In the genomic region with DNA sequence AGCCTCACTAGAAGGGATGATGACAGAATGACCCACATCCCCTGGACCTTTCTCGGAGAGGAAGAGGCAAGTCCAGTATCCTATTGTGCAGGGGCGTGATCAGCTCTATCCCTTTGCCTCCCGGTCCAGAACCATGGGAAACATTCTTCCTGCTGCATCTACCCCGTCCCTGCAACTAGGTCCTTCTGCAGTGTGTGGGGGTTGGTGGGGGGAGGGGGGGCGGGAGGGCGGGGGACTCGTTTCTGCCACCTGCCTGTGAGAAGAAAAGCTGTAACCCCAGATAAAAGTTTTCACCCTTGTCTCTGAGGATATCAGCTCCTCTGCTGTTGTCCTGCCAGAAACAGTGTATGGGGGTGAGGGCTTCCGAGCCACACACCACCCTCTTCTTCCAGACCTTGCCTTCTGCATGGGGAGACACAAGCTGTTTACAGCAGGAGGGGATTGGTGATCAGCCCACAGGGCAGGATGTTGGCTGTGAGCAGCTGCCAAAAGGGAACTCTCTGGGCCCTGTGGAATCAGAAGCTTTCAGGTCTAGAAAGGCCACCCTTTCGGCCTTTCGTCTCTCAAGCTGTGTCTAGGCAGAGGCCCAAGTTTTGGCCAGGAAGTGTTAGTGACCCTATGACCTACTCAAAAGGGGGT, we compare ENCODE assay signal across 9 mouse cellular contexts. TPM values are rescaled to one million over a fixed set of nuclear protein-coding genes. Genes with fewer than 3 reads are reported as not detected.
DNase-seq lines count a peak whose midpoint lies in the region; ATAC-seq lines count a peak whose summit lies in the region.
"Had no signal": no experiment of that assay in that cellular context is flagged by ENCODE, and none has a peak within 500 bp of the region (broad histone marks: within the 10 kb centered on the region; RNA-seq: fewer than 3 reads in every experiment).

No protein-coding gene starts in this region.

- ATAC-seq in embryonic facial prominence, embryonic 12.5 days (ENCODE audit: insufficient number of reproducible peaks, insufficient read depth, low FRiP score, low TSS enrichment) = 0 out of 2 replicates have a peak, but pooled peaks have one; percentile 17
- ATAC-seq in hematopoietic stem cell, adult 5-6 weeks (replicated peaks in 1 of 2; ENCODE audit: insufficient read depth in 1 of 2, low FRiP score in 2 of 2, low TSS enrichment in 1 of 2, low read depth in 1 of 2, poor library complexity in 2 of 2, severe bottlenecking in 2 of 2) = peak; percentile 30 to 34; a peak in 2 of 4 replicates
- ATAC-seq in limb, embryonic 13.5 days (ENCODE audit: low FRiP score, low read depth) = no peak; the same call in 1 of the 2 replicates
- ATAC-seq in midbrain, embryonic 14.5 days (ENCODE audit: low FRiP score, low TSS enrichment) = no peak
- ATAC-seq in inflammation-experienced regulatory T-cells, adult 6 months = no peak

- H3K36me3 ChIP-seq in embryonic facial prominence, embryonic 12.5 days = no peaks in the 10 kb centered on the region
- H3K36me3 ChIP-seq in limb, embryonic 13.5 days = no peaks in the 10 kb centered on the region
- no peaks in the 10 kb centered on the region for H3K36me3 ChIP-seq in midbrain, embryonic 14.5 days (ENCODE audit: control insufficient read depth, insufficient read depth, low read length)

- H3K9ac ChIP-seq in embryonic facial prominence, embryonic 12.5 days = peak overlapping the region; percentile 47
- H3K9ac ChIP-seq in limb, embryonic 13.5 days = peak overlapping the region; percentile 63; the same call in 1 of the 2 replicates
- peak overlapping the region; percentile 74 for H3K9ac ChIP-seq in midbrain, embryonic 14.5 days (replicated peaks; ENCODE audit: low read length)

- peaks cover 3% of the 10 kb centered on the region; the same call in 1 of the 2 replicates for H3K27me3 ChIP-seq in embryonic facial prominence, embryonic 12.5 days
- H3K27me3 ChIP-seq in limb, embryonic 13.5 days = peaks cover 13% of the 10 kb centered on the region
- H3K27me3 ChIP-seq in midbrain, embryonic 14.5 days (ENCODE audit: control insufficient read depth, insufficient read depth, low read length) = no peaks in the 10 kb centered on the region

- H3K4me2 ChIP-seq in embryonic facial prominence, embryonic 12.5 days (replicated peaks) = peak overlapping the region; percentile 84
- H3K4me2 ChIP-seq in limb, embryonic 13.5 days (replicated peaks) = peak overlapping the region; percentile 93
- peak overlapping the region; percentile 93 for H3K4me2 ChIP-seq in midbrain, embryonic 14.5 days (ENCODE audit: low read length)

- peaks cover 21% of the 10 kb centered on the region for H3K4me1 ChIP-seq in embryonic facial prominence, embryonic 12.5 days
- H3K4me1 ChIP-seq in limb, embryonic 13.5 days = peaks cover 15% of the 10 kb centered on the region
- H3K4me1 ChIP-seq in midbrain, embryonic 14.5 days (ENCODE audit: control insufficient read depth, insufficient read depth, low read length) = peaks cover 19% of the 10 kb centered on the region

- WGBS in embryonic facial prominence, embryonic 12.5 days = 17% methylated on average over 10 of the region's 10 CpGs
- 22% methylated on average over 10 of the region's 10 CpGs for WGBS in limb, embryonic 13.5 days
- 14% methylated on average over 10 of the region's 10 CpGs for WGBS in midbrain, embryonic 14.5 days

- no peak overlapping the region for H3K27ac ChIP-seq in embryonic facial prominence, embryonic 12.5 days
- no peak overlapping the region for H3K27ac ChIP-seq in limb, embryonic 13.5 days
- 0 out of 2 replicates have a peak overlapping the region, but pooled peaks have one; percentile 49 for H3K27ac ChIP-seq in midbrain, embryonic 14.5 days (replicated peaks; ENCODE audit: low read depth, low read length)

- no peaks in the 10 kb centered on the region for H3K9me3 ChIP-seq in embryonic facial prominence, embryonic 12.5 days
- no peaks in the 10 kb centered on the region for H3K9me3 ChIP-seq in limb, embryonic 13.5 days
- no peaks in the 10 kb centered on the region for H3K9me3 ChIP-seq in midbrain, embryonic 14.5 days (ENCODE audit: control insufficient read depth, low read length)

- H3K4me3 ChIP-seq in embryonic facial prominence, embryonic 12.5 days = peak overlapping the region; percentile 54
- H3K4me3 ChIP-seq in limb, embryonic 13.5 days = peak overlapping the region; percentile 62
- peak overlapping the region; percentile 57 for H3K4me3 ChIP-seq in midbrain, embryonic 14.5 days (replicated peaks; ENCODE audit: low read depth, low read length)

- peak; percentile 55 for DNase-seq in kidney, adult 11 months
- DNase-seq in kidney, adult 8-10 months = no peak
- peak; percentile 38 for DNase-seq in midbrain, embryonic 14.5 days
- DNase-seq in gastrocnemius, postnatal 25 days = no peak

RNA-seq across cellular contexts. Expression of a gene that starts 10.4 kb away (rescaled TPM):
- 13.3 TPM in 2 replicates for polyA plus RNA-seq in embryonic facial prominence, embryonic 12.5 days (2016; fragmentation: Nextera tagmentation; extraction: Ambion mirVana)
- 7.6 and 12.0 TPM in 2 replicates for total RNA-seq in hematopoietic stem cell, adult 5-6 weeks (2017)
- polyA plus RNA-seq in limb, embryonic 13.5 days (2015; fragmentation: Nextera tagmentation; extraction: Ambion mirVana) = 21.2 and 23.3 TPM in 2 replicates
- polyA plus RNA-seq in midbrain, embryonic 14.5 days (2014; fragmentation: Nextera tagmentation; extraction: Ambion mirVana) = 20.0 and 21.5 TPM in 2 replicates
- total RNA-seq in gastrocnemius, postnatal 25 days (2021) = 10 to 100 TPM; 10.9 to 14.7 TPM
- 1 to 10 TPM in 2 of 3 experiments, under 1 TPM in 1; 0.28 to 1.9 (median 1.8) TPM for polyA plus RNA-seq in inflammation-experienced regulatory T-cells, adult 6 months (2017; shearing (Covaris generic))

RNA-seq across cellular contexts. Expression of a gene that starts 12.6 kb away (rescaled TPM):
- polyA plus RNA-seq in embryonic facial prominence, embryonic 12.5 days (2016; fragmentation: Nextera tagmentation; extraction: Ambion mirVana) = not detected in 2 replicates
- total RNA-seq in hematopoietic stem cell, adult 5-6 weeks (2017) = not detected in 2 replicates
- not detected in 2 replicates for polyA plus RNA-seq in limb, embryonic 13.5 days (2015; fragmentation: Nextera tagmentation; extraction: Ambion mirVana)
- not detected in 2 replicates for polyA plus RNA-seq in midbrain, embryonic 14.5 days (2014; fragmentation: Nextera tagmentation; extraction: Ambion mirVana)
- total RNA-seq in gastrocnemius, postnatal 25 days (2021) = not detected
- polyA plus RNA-seq in inflammation-experienced regulatory T-cells, adult 6 months (2017; shearing (Covaris generic)) = not detected
- total RNA-seq: layer of hippocampus, adult 8-10 months had no signal

RNA-seq across cellular contexts. Expression of a gene that starts 12.9 kb away (rescaled TPM):
- 54.9 and 58.2 TPM in 2 replicates for polyA plus RNA-seq in embryonic facial prominence, embryonic 12.5 days (2016; fragmentation: Nextera tagmentation; extraction: Ambion mirVana)
- 19.4 and 21.1 TPM in 2 replicates for total RNA-seq in hematopoietic stem cell, adult 5-6 weeks (2017)
- 31.1 and 38.9 TPM in 2 replicates for polyA plus RNA-seq in limb, embryonic 13.5 days (2015; fragmentation: Nextera tagmentation; extraction: Ambion mirVana)
- polyA plus RNA-seq in midbrain, embryonic 14.5 days (2014; fragmentation: Nextera tagmentation; extraction: Ambion mirVana) = 54.1 and 75.1 TPM in 2 replicates
- total RNA-seq in gastrocnemius, postnatal 25 days (2021) = 10 to 100 TPM in 1 of 2 experiments, 1 to 10 TPM in 1; 9.9 to 13.0 TPM
- 10 to 100 TPM in 2 of 3 experiments, 1 to 10 TPM in 1; 8.4 to 10.3 (median 10.3) TPM for polyA plus RNA-seq in inflammation-experienced regulatory T-cells, adult 6 months (2017; shearing (Covaris generic))

RNA-seq across cellular contexts. Expression of a gene that starts 37.9 kb away (rescaled TPM):
- polyA plus RNA-seq in embryonic facial prominence, embryonic 12.5 days (2016; fragmentation: Nextera tagmentation; extraction: Ambion mirVana) = 0.31 and 0.51 TPM in 2 replicates
- not detected in 2 replicates for total RNA-seq in hematopoietic stem cell, adult 5-6 weeks (2017)
- 0.29 and 0.42 TPM in 2 replicates for polyA plus RNA-seq in limb, embryonic 13.5 days (2015; fragmentation: Nextera tagmentation; extraction: Ambion mirVana)
- polyA plus RNA-seq in midbrain, embryonic 14.5 days (2014; fragmentation: Nextera tagmentation; extraction: Ambion mirVana) = 0.37 and 0.46 TPM in 2 replicates
- not detected for total RNA-seq in gastrocnemius, postnatal 25 days (2021)
- polyA plus RNA-seq in inflammation-experienced regulatory T-cells, adult 6 months (2017; shearing (Covaris generic)) = under 1 TPM; 0.21 to 0.34 (median 0.23) TPM

Comparison
In these comparisons a context has a peak if more than half of its experiments do, and no peak if none do; other contexts are left out.
1. DNase-seq: peak in kidney, adult 11 months (single experiment) and midbrain, embryonic 14.5 days (single experiment); none in kidney, adult 8-10 months (0 of 2) and gastrocnemius, postnatal 25 days (single experiment).
2. ATAC-seq: peak in embryonic facial prominence, embryonic 12.5 days (single experiment) and hematopoietic stem cell, adult 5-6 weeks (2 of 2); none in limb, embryonic 13.5 days (single experiment), midbrain, embryonic 14.5 days (single experiment) and inflammation-experienced regulatory T-cells, adult 6 months (single experiment).
3. Peak in every context shown above with its lines, with median percentiles within 50 percentile points of each other: H3K4me2 ChIP-seq, H3K4me3 ChIP-seq and H3K9ac ChIP-seq.